Mouse (Mus musculus): ENCODE data around the gene Lpp.
A peak's percentile ranks its signal among the peaks of the same experiment; 100 is the strongest.

Gene Lpp

DNA sequence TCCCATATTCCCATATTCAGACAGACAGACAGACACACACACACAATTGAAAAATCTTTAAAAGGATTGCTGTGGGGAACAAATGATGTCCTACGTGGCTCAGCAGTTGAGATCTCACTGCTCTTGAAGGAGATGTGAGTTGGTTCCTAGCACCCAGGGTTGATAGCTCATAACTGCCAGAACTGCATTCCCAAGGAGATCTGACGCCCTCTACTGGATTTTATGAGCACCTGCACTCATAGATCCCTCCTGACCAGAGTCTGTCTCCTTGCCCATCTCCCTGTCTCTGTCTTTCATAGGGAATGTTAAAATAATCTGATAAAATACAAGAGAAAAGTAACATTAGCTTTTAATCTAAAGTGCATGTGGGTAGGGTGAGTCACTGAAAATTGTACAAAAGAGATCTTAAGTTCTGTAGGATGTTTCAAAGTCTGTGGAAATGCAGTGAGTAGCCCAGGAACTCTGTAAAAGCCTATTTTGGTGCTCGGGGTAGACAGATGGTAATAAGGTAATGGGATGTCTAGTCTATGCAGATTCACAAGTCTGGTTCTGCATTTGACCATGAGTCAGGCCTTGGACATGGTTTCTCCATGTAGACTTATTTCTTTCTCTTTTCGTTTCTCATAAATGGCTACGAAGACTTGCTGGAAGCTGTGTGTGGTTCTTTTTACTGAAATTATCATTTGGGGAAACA is 429.0 kb downstream of the Lpp start:
- DNase-seq: no peak

DNA sequence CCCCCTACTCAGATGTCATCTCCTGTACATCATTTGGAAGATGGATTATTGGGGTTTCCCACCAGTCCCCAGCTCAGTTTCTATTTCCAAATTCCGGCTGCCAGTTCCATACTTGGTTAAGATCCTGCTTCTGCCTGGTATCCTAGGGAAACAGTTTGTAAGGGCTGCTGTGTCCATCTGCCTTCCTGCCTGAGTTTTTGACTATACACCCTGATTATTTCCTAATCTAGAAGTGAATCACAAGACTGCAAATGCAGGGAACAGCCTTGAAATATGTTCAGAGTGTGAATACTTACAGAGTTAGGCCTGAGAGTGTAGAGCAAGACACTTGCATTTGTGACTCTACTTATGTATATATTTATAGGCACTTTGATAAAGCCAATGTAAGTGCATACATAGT is 429.6 kb downstream of the Lpp start:
- no peak for DNase-seq

DNA sequence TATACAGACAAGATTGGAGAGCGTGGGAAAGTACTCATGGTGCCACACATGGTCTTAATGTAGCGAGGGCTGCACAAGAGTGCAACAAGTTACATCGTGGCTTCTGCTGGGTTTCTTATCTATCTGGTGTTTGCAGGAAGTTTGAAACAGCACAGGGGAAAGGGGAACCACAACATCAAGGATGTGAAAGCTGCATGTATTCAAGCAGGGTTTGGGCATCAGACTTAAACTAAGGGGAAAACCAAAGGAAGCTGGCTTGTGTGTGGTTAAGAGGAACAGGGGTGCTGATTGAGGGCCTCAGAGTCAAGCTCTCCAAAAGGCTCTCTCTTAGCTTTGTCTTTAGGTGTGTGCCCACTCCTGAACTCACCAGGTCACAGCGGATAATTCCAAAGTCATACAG is 433.1 kb downstream of the Lpp start:
- DNase-seq: no peak

DNA sequence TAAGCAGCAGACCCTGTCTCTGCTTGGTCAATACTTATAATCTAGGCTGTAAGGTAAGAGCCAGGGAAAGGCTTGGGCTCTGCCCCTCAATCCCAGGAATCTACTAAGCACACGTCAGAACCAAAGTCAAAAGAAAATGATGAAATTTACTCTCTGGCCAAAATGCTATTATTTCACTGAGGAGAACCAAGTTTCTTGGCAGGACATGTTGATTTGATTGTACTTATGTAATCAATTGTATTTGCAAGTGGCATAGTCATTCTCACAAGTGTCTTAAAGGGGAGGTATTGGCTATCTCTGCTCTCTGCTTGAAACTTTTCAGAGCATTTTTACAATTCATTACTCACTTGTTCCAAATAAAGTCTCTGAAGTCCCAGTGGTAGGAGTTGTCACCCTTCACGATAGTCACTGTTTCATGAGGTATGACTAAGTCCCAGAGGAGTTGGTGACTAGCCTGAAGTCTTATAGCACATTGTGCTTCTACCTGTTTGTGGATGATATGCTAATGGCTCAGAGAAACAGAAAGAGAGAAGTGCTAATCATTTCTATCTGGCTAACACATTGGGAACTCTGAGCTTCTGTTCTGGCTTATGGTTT is 435.0 kb downstream of the Lpp start:
- DNase-seq: no peak

DNA sequence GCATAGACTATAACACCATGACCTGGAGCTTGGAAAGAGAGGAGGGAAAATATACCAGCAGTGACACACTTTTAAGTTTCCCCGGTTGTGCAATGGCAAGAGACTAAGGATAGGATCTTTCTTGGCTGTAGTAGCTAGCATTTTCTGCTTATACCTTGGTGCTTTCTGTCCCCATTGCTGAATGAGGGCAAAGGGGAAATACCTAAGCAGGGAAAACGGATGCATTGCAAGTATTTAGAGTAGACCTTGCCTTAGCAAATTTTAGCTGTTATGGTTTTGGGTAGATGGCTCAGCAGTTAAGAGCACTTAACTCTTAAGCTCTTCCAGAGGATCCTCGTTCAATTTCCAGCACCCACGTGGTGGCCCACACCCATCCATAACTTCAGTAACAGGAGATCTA is 436.6 kb downstream of the Lpp start:
- no peak for DNase-seq

DNA sequence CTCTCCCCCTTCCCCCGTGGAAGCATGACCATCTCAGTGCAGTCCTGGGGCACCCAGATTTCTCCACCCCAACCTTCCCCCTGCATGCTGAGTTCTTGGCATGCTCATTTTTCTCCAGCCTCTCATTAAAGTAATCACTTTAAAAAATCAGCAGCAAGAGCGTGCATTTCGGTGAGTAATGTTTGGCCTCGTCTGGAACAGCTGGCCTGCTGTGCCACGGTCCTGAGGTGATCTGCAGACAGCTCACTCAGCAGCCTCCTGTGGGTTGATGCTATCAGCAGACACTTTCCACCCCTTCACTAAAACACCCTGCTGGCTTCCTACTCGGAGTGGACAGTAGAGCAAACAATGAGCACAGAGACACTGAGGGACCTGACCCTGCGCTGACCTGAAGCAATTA is 437.6 kb downstream of the Lpp start:
- no peak for DNase-seq

DNA sequence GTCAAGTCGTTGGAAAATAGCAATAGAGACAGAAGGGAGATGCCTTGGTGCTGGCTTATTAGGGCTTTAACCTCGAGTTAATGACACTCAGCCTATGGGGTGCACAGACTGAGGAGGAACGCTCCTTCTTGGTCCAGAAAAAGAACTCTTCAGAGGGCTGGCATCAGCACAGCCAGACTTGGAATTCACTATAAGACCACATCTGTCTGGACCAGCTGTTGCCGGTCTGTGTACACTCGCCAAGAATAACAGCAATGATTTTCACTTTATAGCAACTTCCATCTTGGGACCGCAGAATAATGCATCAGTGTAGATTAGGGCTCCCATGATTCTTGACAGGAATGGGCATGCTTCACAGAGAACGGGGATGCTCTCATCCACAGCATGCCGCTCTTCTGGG is 439.9 kb downstream of the Lpp start:
- DNase-seq: no peak

DNA sequence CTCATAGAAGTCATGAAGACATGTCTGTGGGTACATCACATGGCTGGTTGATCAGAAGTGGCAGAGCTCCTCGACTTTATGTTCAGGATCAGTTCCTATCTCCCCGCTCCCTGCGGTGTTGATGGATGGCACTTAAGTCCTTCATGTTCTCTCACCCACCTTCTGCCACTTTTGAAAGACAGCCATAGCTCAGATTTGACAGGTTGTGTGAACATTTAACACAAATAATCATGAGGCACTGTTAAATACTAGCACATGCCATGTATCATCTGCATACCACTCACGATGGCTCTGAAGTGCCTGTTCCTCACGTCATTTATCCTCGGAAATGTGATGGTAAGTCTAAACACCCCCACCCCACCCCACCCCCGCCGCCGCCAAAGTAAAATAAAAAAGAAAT is 441.2 kb downstream of the Lpp start:
- DNase-seq: no peak

DNA sequence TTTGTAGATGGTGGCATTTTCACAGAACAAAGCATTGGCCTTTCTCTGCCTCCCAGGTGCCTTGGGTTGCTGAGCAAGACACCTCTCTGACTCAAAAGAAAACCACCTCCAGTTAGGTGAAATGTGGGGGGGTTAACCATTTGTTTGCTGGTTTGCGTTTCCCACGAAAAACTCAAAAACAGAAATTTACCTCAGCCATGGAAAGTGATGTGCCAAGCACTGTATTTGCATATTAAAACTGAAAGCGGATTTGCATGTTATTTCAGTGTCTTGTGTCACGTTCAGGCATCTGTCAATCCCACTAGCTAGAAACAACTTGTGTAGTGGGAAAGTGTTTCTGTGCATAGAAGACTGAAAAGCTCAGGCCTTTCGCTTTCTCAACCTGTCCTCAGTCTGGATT is 443.2 kb downstream of the Lpp start:
- no peak for DNase-seq

DNA sequence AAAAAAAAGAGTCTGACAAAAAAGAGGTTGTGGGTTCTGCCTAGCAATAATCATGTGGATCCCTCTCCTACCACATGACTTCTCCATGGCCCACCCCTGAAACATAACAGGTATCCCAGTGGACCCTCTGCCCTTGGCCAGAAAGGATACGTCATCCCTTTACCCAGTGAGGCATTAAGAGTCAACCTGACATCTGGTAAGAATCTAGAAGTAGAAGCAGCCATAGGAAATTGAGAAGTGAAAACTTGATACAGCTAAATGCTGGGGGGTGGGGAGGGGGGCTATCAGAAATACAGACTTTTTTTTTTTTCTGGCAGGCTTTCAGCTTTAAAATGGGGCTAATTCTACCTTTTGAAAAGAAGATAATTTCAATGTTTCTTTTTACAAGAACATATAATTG is 445.7 kb downstream of the Lpp start:
- DNase-seq: no peak

DNA sequence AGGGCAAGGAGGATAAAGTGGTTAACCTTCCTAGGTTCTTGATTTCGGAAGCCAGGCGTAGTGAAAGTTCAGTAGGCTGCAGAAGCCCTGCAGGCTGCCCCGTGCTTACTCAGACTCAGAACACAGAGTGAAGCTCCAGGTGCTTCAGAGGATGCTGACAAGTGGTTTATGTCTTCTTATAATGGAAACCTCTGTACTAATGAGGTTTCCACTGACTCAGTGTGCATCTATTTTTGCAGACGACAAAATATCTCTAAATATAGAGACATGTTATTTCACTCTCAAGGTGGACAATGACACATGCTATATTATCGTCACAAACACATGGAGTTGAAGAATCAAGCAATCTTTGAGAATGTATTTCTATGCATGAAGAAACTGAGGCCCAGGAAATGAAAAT is 446.8 kb downstream of the Lpp start:
- DNase-seq: no peak

DNA sequence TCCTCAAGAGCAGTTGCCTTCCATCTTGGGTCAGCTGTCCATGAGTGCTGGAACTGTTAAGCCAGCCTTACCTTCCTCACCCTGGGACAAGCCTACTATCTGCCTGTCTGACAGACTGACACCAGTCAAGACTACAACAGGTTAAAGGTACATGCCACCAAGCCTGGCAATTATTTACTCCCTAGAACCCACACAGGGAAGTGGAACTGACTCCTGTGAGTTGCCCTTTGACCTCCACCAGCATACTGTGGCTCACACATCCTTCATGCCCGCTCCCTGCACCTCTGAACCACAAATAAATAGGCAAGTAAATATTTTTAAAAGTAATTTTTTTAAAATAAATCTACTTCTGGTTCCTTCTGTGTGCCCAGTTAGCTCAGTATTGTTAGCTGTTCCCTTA is 452.8 kb downstream of the Lpp start:
- DNase-seq: no peak

DNA sequence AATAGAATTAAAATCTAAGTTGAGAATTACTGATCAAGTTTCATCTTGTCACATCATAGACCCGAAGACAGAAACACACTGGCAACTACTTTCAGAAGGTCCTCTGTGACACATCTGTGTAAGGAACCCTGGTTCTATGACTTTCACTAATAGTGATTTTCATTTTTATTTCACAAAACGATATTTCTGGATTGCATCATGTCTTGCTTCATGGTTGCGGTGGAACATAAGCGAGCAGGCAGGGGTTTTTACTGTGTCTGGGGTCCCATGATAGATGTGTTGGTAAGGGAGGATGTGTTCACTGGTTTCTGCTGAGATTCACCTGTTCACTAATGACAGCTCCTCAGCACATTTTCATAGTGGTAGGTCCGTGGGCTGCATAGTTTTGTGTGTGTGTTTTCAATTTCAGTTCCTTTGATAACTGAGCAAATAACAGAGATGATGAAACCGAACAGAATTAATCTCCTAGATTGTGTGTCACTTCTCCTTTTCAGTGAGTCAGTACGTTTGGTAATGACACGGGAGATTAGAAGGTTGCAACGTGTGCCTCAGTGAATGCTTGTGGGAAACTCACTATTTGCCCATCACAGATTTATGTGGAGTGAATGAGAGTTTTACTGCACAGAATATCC is 466.3 kb downstream of the Lpp start:
- no peak for DNase-seq

DNA sequence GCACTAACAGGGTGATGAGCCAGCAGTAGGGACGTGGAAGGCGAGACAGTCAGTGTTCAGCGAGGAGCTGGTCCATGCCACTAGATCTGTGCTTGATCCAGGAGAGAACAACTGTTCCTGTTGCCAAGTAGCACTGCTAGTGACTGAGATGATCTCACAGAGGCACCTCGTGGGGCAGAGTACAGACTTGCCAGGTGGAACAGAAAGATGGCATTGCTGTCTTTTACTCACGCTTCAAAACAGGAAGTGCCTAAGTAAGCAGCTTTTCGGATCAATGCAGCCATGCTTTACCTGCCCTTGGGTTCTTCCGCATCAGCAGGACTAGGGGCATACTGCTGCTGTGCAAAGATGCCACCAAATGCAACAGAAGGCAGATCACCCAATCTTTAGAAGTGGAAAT is 467.1 kb downstream of the Lpp start:
- peak; percentile 57 for DNase-seq

DNA sequence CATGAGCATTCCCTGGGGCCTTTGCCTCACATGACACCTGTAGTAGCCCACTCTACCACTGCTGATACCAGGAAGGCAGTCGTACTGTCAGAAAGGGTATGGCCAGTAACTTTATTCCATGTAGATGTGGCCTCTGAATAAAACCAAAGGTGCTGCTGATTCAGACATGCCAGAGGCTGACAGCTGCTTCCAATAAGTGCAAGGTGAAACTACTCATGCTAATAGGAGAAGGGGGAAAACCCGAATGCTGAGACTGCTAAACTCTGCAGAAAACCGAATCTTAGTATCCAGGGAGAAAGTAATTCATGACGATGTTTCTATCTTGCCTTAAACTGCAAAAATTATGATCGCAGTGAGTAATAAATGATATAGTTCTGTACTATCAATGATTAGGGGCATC is 468.1 kb downstream of the Lpp start:
- DNase-seq: no peak

DNA sequence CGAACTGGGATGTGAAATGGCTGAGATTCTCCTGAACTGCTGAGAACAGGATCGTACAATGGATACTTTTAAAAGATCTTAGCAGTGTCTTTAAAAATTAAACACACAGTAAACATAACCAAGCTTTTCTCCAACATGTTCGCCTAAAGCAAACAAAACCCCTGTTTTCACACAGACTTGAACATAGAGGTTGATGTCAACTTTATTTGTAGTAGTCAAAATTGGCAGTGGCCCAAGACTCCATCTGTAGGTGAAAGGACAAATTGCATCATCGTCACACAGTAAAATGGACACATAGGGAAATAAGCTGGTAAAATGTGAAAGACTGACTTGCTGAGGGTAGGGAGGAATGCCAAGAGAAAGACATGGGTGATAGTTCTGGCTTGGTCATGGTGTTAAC is 480.9 kb downstream of the Lpp start:
- DNase-seq: peak; percentile 55

DNA sequence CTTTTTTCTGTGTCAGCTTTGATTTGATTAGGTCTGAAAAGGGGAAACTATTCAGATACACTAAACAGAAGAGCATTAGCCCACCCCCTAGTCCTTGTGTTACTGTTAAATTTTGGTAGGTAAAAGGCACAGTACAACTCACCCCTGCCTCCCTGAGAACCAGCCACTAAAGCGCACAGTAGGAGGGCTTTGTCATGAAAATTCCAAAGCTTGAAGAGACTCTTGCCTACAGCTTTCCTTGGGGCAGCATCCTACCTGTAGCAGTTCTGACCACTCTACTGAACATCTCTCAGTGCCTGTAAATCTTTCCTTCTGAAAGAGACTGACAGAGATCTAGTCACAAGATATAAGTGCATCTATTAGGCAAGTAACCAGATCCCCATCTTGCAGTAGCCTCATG is 482.4 kb downstream of the Lpp start:
- no peak for DNase-seq

DNA sequence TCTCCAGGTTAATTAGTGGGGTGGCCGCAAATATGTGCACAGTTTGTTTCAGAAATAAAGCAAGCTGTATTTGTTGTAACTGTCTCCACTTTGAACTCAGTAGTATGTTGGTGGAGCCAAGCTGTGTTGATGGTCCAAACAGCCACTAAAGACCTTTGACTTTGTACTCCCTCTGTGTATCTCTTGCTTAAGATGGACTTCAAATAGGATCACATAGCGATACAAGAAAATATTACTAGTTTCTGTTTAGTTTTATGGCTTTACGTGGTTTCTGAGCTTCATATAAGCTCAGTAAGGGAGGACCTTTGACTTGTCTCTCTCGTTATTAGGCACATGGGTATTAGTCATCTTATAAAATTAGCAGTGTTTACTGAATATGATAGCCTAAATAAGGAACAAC is 485.7 kb downstream of the Lpp start:
- DNase-seq: no peak

DNA sequence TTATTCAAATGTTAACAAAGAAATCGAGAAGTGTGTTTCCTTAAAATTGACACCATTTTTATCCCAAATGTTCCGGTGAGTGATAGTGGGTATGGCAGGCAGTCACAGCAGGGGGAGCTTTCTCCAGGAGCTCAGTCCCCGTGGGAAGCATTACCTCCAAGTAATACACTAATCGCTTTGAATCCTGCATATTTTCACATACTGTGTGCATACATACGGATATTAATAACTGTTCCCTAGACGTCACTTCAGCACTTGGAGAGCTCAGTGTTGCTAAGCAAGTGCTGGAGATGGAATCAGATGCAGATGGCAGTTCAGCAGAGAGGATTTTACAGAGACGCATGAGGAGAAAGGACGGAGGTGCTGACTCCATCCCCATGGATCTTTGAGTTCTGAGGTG is 487.4 kb downstream of the Lpp start:
- DNase-seq: no peak

DNA sequence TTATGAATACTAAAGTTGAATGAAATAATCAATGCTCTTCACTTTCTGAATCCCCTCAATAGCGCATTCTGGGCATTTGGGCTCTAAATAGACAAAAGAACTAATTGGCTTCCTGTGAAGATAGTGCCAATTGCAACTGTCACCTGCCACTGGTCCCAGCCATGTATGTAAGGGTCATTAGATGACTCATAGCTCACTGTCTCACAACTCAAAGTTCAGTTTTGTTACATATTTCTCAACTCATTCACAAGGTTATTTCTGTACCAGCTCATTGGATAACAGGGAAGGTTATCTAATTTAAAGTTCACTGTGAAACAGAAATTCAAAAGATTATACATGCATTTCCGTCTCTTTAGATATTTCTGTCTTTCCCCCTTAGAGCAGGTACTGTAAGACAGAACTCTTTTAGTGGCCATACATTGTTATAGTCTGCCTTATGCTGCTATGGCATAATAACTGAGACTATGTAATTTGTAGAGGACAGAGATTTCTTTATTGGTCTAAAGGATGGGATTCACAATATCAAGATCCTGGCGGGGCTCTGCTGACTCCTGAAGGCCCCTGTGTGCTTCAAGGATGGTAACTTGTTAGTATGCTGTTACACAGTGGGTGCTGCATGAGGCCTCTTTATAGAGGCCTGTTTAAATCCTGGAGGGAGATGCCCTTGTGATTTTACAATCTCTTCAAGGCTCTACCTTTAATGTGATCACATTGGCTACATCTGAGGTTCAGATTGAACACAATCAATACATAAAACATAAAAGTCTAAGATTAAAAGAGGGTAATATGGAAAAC is 488.9 kb downstream of the Lpp start:
- DNase-seq: no peak

DNA sequence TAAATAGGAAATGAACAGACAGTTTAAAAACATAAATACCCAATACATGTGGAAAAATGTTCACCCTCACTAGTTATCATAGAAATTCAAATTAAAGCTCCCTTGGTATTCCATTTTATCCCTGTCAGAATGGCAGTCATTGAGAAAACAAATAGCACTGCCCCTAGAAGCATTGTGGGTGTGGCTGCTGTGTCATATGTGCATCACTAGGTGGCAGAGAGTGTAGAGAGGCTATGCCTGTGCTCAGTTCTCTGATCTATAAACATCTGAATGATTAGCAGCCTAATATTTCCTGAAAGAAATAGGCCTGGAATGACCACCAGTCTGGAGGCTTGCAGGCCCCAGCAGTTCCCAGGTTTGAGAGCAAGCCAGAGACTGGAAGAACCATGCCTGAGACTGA is 490.7 kb downstream of the Lpp start:
- DNase-seq: no peak

DNA sequence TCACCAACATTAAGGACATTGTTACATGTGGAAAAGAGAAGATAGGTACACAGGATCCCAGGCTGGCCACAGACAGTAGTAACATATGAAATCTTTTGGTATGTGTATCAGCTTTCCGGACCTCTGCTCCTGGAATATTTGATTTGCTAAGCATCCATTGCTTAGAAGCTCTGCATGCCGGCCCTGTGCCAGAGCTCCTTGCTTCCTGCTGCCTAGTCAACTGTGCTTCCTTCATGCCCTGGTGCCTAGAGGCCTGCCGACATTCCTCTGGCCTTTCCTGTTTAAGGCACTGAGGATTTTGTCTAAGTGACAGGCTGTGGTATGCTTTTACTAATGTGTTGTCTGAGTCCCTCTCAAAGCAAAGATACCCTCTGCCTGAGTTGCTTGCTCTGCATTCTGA is 493.0 kb downstream of the Lpp start:
- peak; percentile 64 for DNase-seq

DNA sequence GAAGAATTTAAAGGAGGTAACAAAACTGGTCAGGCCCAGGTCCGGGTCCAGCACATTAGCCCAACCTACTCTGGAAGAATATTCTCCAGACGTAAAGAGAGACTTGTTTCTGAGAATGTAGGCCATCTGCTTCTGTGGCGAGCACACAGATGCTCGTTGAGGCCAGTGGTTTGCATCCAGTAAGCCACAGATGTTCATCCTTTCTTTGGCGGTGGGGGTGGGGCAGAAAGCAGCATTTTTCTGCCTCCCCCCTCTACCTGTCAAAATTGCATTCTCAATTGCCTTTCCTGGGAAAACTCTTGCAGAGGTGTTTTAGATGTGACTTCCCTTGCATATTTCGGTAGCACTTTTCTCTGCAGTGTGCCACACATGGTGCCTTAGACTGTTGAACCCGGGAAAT is 493.6 kb downstream of the Lpp start:
- DNase-seq: no peak

DNA sequence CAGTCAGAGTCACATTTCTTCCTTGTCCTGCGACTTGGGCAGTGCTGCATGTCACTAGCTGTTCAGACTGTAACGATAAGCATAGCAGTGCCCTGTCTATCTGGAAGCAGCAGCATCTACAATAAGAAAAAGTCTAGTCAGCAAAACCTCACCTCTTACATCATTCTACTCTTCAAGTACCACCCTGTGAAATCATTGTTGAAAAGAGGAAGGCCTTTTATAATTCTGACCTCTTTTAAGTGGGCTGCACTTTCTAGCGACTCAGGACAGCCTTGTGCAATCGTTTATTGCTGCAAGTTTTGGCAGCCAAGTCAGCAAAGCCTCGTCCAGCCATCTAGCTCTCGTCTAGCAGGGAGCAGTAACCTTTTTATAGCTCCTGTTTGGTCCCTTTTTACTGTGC is 498.1 kb downstream of the Lpp start:
- DNase-seq: no peak
